Comparison of ENCODE assay signal across 18 mouse cellular contexts in the genomic region with DNA sequence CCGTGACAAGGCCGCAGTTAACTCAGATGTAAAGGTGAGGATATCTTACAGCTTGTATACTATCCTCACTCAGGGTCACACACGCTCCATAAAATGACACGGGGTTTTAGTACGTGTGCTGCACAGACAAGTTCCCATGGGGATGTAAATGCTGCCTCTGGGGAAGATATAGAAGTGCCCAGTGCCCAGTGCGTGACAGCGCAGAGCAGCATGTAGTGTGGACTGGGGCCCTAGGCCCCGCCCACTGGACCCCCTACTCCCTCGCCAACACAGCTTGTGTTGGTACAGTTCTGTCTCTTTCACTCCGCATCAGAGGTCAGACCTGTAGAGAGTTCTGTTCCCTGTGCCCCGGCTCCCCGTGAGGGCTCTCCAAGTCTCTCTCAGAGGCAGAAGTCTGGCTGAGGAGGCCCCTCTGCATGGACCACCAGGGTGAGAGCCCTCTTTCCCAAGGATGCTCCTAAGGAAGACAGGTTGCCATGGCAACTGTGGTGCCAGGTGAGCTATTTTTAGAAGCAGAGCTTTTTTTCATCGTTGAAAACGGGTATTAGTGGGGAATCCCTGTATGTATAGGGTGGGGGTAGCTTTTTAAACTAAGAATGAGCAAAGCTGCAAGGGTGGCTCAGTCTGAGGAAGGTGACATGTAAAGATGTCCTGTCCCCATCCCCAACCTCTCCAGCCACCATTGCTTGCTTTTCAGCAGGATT.
DNase-seq lines count a peak whose midpoint lies in the region; ATAC-seq lines count a peak whose summit lies in the region.
"Had no signal": no experiment of that assay in that cellular context is flagged by ENCODE, and none has a peak within 500 bp of the region (broad histone marks: within the 10 kb centered on the region; RNA-seq: fewer than 3 reads in every experiment).

No protein-coding gene starts in this region.

- DNase-seq in forebrain, embryonic 10.5 days (ENCODE audit: extremely low spot score, low spot score) = no peak
- DNase-seq in retina, postnatal 1 day = peak; percentile 25
- no peak for DNase-seq in retina, embryonic 14.5 days (ENCODE audit: low spot score)
- no peak for DNase-seq in thymus, postnatal 10 days (ENCODE audit: low spot score in 2 of 2)
- no peak for DNase-seq in kidney, postnatal 10 days
- DNase-seq: adrenal gland, postnatal 14 days; B cell, adult 2 months; heart, postnatal 4 days; kidney, postnatal 25 days; right cerebral cortex, postnatal 25 days; thymus, postnatal 36 days had no signal

- H3K36me3 ChIP-seq in forebrain, embryonic 13.5 days (ENCODE audit: poor library complexity, severe bottlenecking) = no peaks in the 10 kb centered on the region
- H3K36me3 ChIP-seq in forebrain, embryonic 10.5 days (replicated peaks) = no peaks in the 10 kb centered on the region
- H3K36me3 ChIP-seq in hindbrain, embryonic 16.5 days (ENCODE audit: control insufficient read depth, insufficient read depth, low read length) = no peaks in the 10 kb centered on the region
- no peaks in the 10 kb centered on the region for H3K36me3 ChIP-seq in neural tube, embryonic 15.5 days
- H3K36me3 ChIP-seq: embryonic facial prominence, embryonic 13.5 days; heart, embryonic 13.5 days; limb, embryonic 15.5 days had no signal

- H3K9ac ChIP-seq in forebrain, embryonic 13.5 days = no peak overlapping the region
- H3K9ac ChIP-seq in hindbrain, embryonic 16.5 days (ENCODE audit: low read depth, low read length) = peak overlapping the region; percentile 12; the same call in 1 of the 2 replicates
- no peak overlapping the region for H3K9ac ChIP-seq in neural tube, embryonic 15.5 days (replicated peaks)
- H3K9ac ChIP-seq: embryonic facial prominence, embryonic 13.5 days; heart, embryonic 13.5 days; limb, embryonic 15.5 days had no signal

- peak overlapping the region; percentile 18; the same call in 1 of the 2 replicates for H3K4me2 ChIP-seq in forebrain, embryonic 13.5 days
- H3K4me2 ChIP-seq in hindbrain, embryonic 16.5 days (ENCODE audit: low read length) = peak overlapping the region; percentile 6; the same call in 1 of the 2 replicates
- H3K4me2 ChIP-seq in neural tube, embryonic 15.5 days = 0 out of 2 replicates have a peak overlapping the region, but pooled peaks have one; percentile 11
- H3K4me2 ChIP-seq: embryonic facial prominence, embryonic 13.5 days; heart, embryonic 13.5 days; limb, embryonic 15.5 days had no signal

- no peak overlapping the region for H3K4me3 ChIP-seq in forebrain, embryonic 13.5 days
- H3K4me3 ChIP-seq in forebrain, embryonic 10.5 days = no peak overlapping the region
- H3K4me3 ChIP-seq in hindbrain, embryonic 16.5 days (ENCODE audit: low read length) = no peak overlapping the region
- H3K4me3 ChIP-seq in neural tube, embryonic 15.5 days (replicated peaks) = no peak overlapping the region
- H3K4me3 ChIP-seq: embryonic facial prominence, embryonic 13.5 days; heart, embryonic 13.5 days; limb, embryonic 15.5 days had no signal

- no peaks in the 10 kb centered on the region for H3K9me3 ChIP-seq in forebrain, embryonic 13.5 days (replicated peaks)
- no peaks in the 10 kb centered on the region for H3K9me3 ChIP-seq in forebrain, embryonic 10.5 days
- H3K9me3 ChIP-seq in hindbrain, embryonic 16.5 days (ENCODE audit: control insufficient read depth, low read length) = no peaks in the 10 kb centered on the region
- no peaks in the 10 kb centered on the region for H3K9me3 ChIP-seq in neural tube, embryonic 15.5 days (replicated peaks)
- H3K9me3 ChIP-seq: embryonic facial prominence, embryonic 13.5 days; heart, embryonic 13.5 days; limb, embryonic 15.5 days had no signal

- WGBS in forebrain, embryonic 13.5 days = 70% methylated on average over 14 of the region's 14 CpGs
- WGBS in forebrain, embryonic 10.5 days = 83% methylated on average over 14 of the region's 14 CpGs
- WGBS in hindbrain, embryonic 16.5 days = 57% methylated on average over 14 of the region's 14 CpGs
- 62% methylated on average over 14 of the region's 14 CpGs for WGBS in neural tube, embryonic 15.5 days

- no peaks in the 10 kb centered on the region for H3K27me3 ChIP-seq in forebrain, embryonic 13.5 days
- H3K27me3 ChIP-seq in forebrain, embryonic 10.5 days (ENCODE audit: poor library complexity, severe bottlenecking) = no peaks in the 10 kb centered on the region
- H3K27me3 ChIP-seq in hindbrain, embryonic 16.5 days (replicated peaks; ENCODE audit: control insufficient read depth, insufficient read depth, low read length) = no peaks in the 10 kb centered on the region
- H3K27me3 ChIP-seq in neural tube, embryonic 15.5 days (replicated peaks) = no peaks in the 10 kb centered on the region
- H3K27me3 ChIP-seq: embryonic facial prominence, embryonic 13.5 days; heart, embryonic 13.5 days; limb, embryonic 15.5 days had no signal

- peak overlapping the region; percentile 75 for H3K27ac ChIP-seq in forebrain, embryonic 13.5 days
- no peak overlapping the region for H3K27ac ChIP-seq in forebrain, embryonic 10.5 days
- peak overlapping the region; percentile 73 for H3K27ac ChIP-seq in hindbrain, embryonic 16.5 days (ENCODE audit: low read depth, low read length)
- peak overlapping the region; percentile 75 for H3K27ac ChIP-seq in neural tube, embryonic 15.5 days (replicated peaks)
- H3K27ac ChIP-seq: embryonic facial prominence, embryonic 13.5 days; heart, embryonic 13.5 days; limb, embryonic 15.5 days had no signal

- H3K4me1 ChIP-seq in forebrain, embryonic 13.5 days = peaks cover 20% of the 10 kb centered on the region
- H3K4me1 ChIP-seq in forebrain, embryonic 10.5 days = peaks cover 7% of the 10 kb centered on the region; the same call in 1 of the 2 replicates
- H3K4me1 ChIP-seq in hindbrain, embryonic 16.5 days (ENCODE audit: control insufficient read depth, insufficient read depth, low read depth, low read length) = peaks cover 11% of the 10 kb centered on the region
- H3K4me1 ChIP-seq in neural tube, embryonic 15.5 days = peaks cover 14% of the 10 kb centered on the region
- H3K4me1 ChIP-seq: embryonic facial prominence, embryonic 13.5 days; heart, embryonic 13.5 days; limb, embryonic 15.5 days had no signal

- peak; percentile 70 for ATAC-seq in forebrain, embryonic 13.5 days
- peak; percentile 75 for ATAC-seq in hindbrain, embryonic 16.5 days
- peak; percentile 82 for ATAC-seq in neural tube, embryonic 15.5 days (ENCODE audit: low FRiP score)
- ATAC-seq: intestine, postnatal 0 days had no signal
